Mouse (Mus musculus) intestine, embryonic 15.5 days (tissue): ENCODE measurements around the gene Sema4b. TPM values are rescaled to one million over a fixed set of nuclear protein-coding genes. Genes with fewer than 3 reads are reported as not detected.

Source experiments
- ATAC-seq: fragments of 200-750 bp; cut with Nextera tagmentation; 2 replicates; pipeline ENCODE4 v1.8.0; 2017; ENCODE audit warnings: moderate TSS enrichment, moderate library complexity
- H3K27ac ChIP-seq: fragments of 300-500 bp; sonication (generic); 2 replicates; pipeline ENCODE4 v1.5.1; 2015; ENCODE audit warnings: mild to moderate bottlenecking, inconsistent platforms
- H3K27me3 ChIP-seq: fragments of 300-500 bp; sonication (generic); replicated peaks from 2 replicates; pipeline ENCODE4 v1.6.1; 2015; ENCODE audit warnings: inconsistent platforms
- H3K36me3 ChIP-seq: fragments of 300-500 bp; sonication (generic); 2 replicates; pipeline ENCODE4 v1.6.1; 2015; ENCODE audit warnings: inconsistent platforms
- H3K4me1 ChIP-seq: fragments of 300-500 bp; sonication (generic); replicated peaks from 2 replicates; pipeline ENCODE4 v1.6.1; 2015; ENCODE audit warnings: inconsistent platforms
- H3K4me2 ChIP-seq: fragments of 300-500 bp; sonication (generic); replicated peaks from 2 replicates; pipeline ENCODE4 v1.6.1; 2015; ENCODE audit warnings: mild to moderate bottlenecking, inconsistent platforms
- H3K4me3 ChIP-seq: fragments of 300-500 bp; sonication (generic); replicated peaks from 2 replicates; pipeline ENCODE4 v1.5.1; 2015; ENCODE audit warnings: inconsistent platforms
- H3K9ac ChIP-seq: fragments of 300-500 bp; sonication (generic); 2 replicates; pipeline ENCODE4 v1.6.1; 2015; ENCODE audit warnings: inconsistent platforms
- H3K9me3 ChIP-seq: fragments of 300-500 bp; sonication (generic); 2 replicates; pipeline ENCODE4 v1.6.1; 2016; ENCODE audit warnings: inconsistent platforms
- WGBS: fragments of 180-500 bp; shearing (Covaris S2); methylation state at CpG from one replicate; pipeline ENCODE4 v1.1.7; 2015; 5-methylcytosine and 5-hydroxymethylcytosine counted together
- polyA plus RNA-seq: library from polyadenylated mRNA; unstranded; fragments of >200 nt; fragmentation: Nextera tagmentation; extraction: Ambion mirVana; gene quantifications from 2 replicates; pipeline ENCODE4 v1.2.1, GENCODE M21; 2015

Sema4b gene
- polyA plus RNA-seq = 16.8 and 16.9 TPM in 2 replicates

- no peaks in the 10 kb centered on the region for H3K27me3 ChIP-seq
- peak within 1 kb of the TSS; percentile 58 for H3K4me3 ChIP-seq
- WGBS = under 1% methylated on average over 47 of the region's 51 CpGs
- H3K36me3 ChIP-seq = no peaks in the 10 kb centered on the region
- peak within 1 kb of the TSS; percentile 66 for H3K9ac ChIP-seq
- H3K4me2 ChIP-seq = peak within 1 kb of the TSS; percentile 84
- H3K9me3 ChIP-seq = no peaks in the 10 kb centered on the region
- peak; percentile 88 for ATAC-seq
- H3K4me1 ChIP-seq = peaks cover 39% of the 10 kb centered on the region
- H3K27ac ChIP-seq = peak within 1 kb of the TSS; percentile 89
These were observed at the start of gene Sema4b for GRCm38 (mm10) chr7:80186531-80187296. TSS of gene Sema4b (plus strand) at chr7:80186841.

- peaks cover 15% of the 10 kb centered on the region for H3K4me1 ChIP-seq
- H3K27me3 ChIP-seq = no peaks in the 10 kb centered on the region
- H3K9me3 ChIP-seq = no peaks in the 10 kb centered on the region
- H3K4me3 ChIP-seq = no peak overlapping the region
- no peak for ATAC-seq
- WGBS = 88% methylated on average over 1 of the region's 1 CpGs
- H3K27ac ChIP-seq = no peak overlapping the region
- no peaks in the 10 kb centered on the region for H3K36me3 ChIP-seq
- no peak overlapping the region for H3K4me2 ChIP-seq
- H3K9ac ChIP-seq = no peak overlapping the region
These were observed 48.3 kb upstream of the Sema4b start for GRCm38 (mm10) chr7:80138375-80138774.

GRCm38 (mm10) chr7:80140815-80141214, 45.8 kb upstream of the Sema4b start:
- 13% methylated on average over 9 of the region's 9 CpGs for WGBS
- peaks cover 12% of the 10 kb centered on the region for H3K4me1 ChIP-seq
- H3K4me3 ChIP-seq = no peak overlapping the region
- no peak overlapping the region for H3K27ac ChIP-seq
- no peak overlapping the region for H3K4me2 ChIP-seq
- no peaks in the 10 kb centered on the region for H3K9me3 ChIP-seq
- no peaks in the 10 kb centered on the region for H3K36me3 ChIP-seq
- H3K27me3 ChIP-seq = no peaks in the 10 kb centered on the region
- H3K9ac ChIP-seq = no peak overlapping the region
- peak; percentile 76 for ATAC-seq

- Histone ChIP-seq H3K27me3 (no peaks in the 10 kb centered on the region), H3K9ac (no peak overlapping the region), H3K9me3 (no peaks in the 10 kb centered on the region), H3K36me3 (no peaks in the 10 kb centered on the region), H3K27ac (peak overlapping the region; percentile 60; the same call in 1 of the 2 replicates), H3K4me3 (no peak overlapping the region), H3K4me2 (peak overlapping the region; percentile 26; the same call in 1 of the 2 replicates), H3K4me1 (peaks cover 12% of the 10 kb centered on the region)
- no peak for ATAC-seq
- WGBS = 34% methylated on average over 22 of the region's 22 CpGs
These were observed 43.0 kb upstream of the Sema4b start for GRCm38 (mm10) chr7:80143331-80144273.

GRCm38 (mm10) chr7:80144695-80145094, 41.9 kb upstream of the Sema4b start:
- Histone ChIP-seq H3K4me2 (no peak overlapping the region), H3K27me3 (no peaks in the 10 kb centered on the region), H3K9ac (no peak overlapping the region), H3K4me1 (peaks cover 15% of the 10 kb centered on the region), H3K27ac (no peak overlapping the region), H3K36me3 (no peaks in the 10 kb centered on the region), H3K9me3 (no peaks in the 10 kb centered on the region), H3K4me3 (no peak overlapping the region)
- no peak for ATAC-seq
- 87% methylated on average over 7 of the region's 7 CpGs for WGBS

GRCm38 (mm10) chr7:80146077-80146476, 40.6 kb upstream of the Sema4b start:
- Histone ChIP-seq H3K36me3 (no peaks in the 10 kb centered on the region), H3K27ac (no peak overlapping the region), H3K4me1 (peaks cover 13% of the 10 kb centered on the region), H3K4me3 (no peak overlapping the region), H3K9me3 (no peaks in the 10 kb centered on the region), H3K4me2 (no peak overlapping the region), H3K27me3 (no peaks in the 10 kb centered on the region), H3K9ac (no peak overlapping the region)
- WGBS = 75% methylated on average over 8 of the region's 8 CpGs
- ATAC-seq = peak; percentile 71; the same call in 1 of the 2 replicates

GRCm38 (mm10) chr7:80149356-80149755, 37.3 kb upstream of the Sema4b start:
- WGBS = 46% methylated on average over 9 of the region's 9 CpGs
- no peak overlapping the region for H3K27ac ChIP-seq
- no peak overlapping the region for H3K9ac ChIP-seq
- H3K4me2 ChIP-seq = no peak overlapping the region
- ATAC-seq = no peak
- H3K4me1 ChIP-seq = 0 out of 2 replicates have a peak, but pooled peaks cover 3% of the 10 kb centered on the region
- no peaks in the 10 kb centered on the region for H3K9me3 ChIP-seq
- no peak overlapping the region for H3K4me3 ChIP-seq
- no peaks in the 10 kb centered on the region for H3K36me3 ChIP-seq
- H3K27me3 ChIP-seq = no peaks in the 10 kb centered on the region

GRCm38 (mm10) chr7:80152152-80152551, 34.5 kb upstream of the Sema4b start:
- H3K27me3 ChIP-seq = no peaks in the 10 kb centered on the region
- H3K36me3 ChIP-seq = no peaks in the 10 kb centered on the region
- ATAC-seq = no peak
- no peak overlapping the region for H3K4me3 ChIP-seq
- H3K9me3 ChIP-seq = no peaks in the 10 kb centered on the region
- 62% methylated on average over 6 of the region's 6 CpGs for WGBS
- peaks cover 11% of the 10 kb centered on the region; the same call in 1 of the 2 replicates for H3K4me1 ChIP-seq
- no peak overlapping the region for H3K4me2 ChIP-seq
- H3K27ac ChIP-seq = no peak overlapping the region
- no peak overlapping the region for H3K9ac ChIP-seq

GRCm38 (mm10) chr7:80152756-80153155, 33.9 kb upstream of the Sema4b start:
- no peak overlapping the region for H3K4me3 ChIP-seq
- peaks cover 11% of the 10 kb centered on the region; the same call in 1 of the 2 replicates for H3K4me1 ChIP-seq
- no peaks in the 10 kb centered on the region for H3K27me3 ChIP-seq
- no peak overlapping the region for H3K27ac ChIP-seq
- no peak overlapping the region for H3K9ac ChIP-seq
- no peaks in the 10 kb centered on the region for H3K9me3 ChIP-seq
- H3K36me3 ChIP-seq = no peaks in the 10 kb centered on the region
- WGBS = 96% methylated on average over 8 of the region's 8 CpGs
- no peak overlapping the region for H3K4me2 ChIP-seq
- no peak for ATAC-seq

- WGBS = 72% methylated on average over 3 of the region's 3 CpGs
- Histone ChIP-seq H3K36me3 (no peaks in the 10 kb centered on the region), H3K4me2 (no peak overlapping the region), H3K9me3 (no peaks in the 10 kb centered on the region), H3K27me3 (no peaks in the 10 kb centered on the region), H3K4me1 (peaks cover 8% of the 10 kb centered on the region; the same call in 1 of the 2 replicates), H3K4me3 (no peak overlapping the region), H3K9ac (no peak overlapping the region), H3K27ac (no peak overlapping the region)
- ATAC-seq = no peak
These were observed 32.0 kb upstream of the Sema4b start for GRCm38 (mm10) chr7:80154689-80155088.

GRCm38 (mm10) chr7:80156711-80157227, 29.9 kb upstream of the Sema4b start:
- Histone ChIP-seq H3K4me1 (peaks cover 14% of the 10 kb centered on the region), H3K27me3 (no peaks in the 10 kb centered on the region)
- peak; percentile 47; the same call in 1 of the 2 replicates for ATAC-seq

More at GRCm38 (mm10) chr7:80156711-80157227, 29.9 kb upstream of the Sema4b start:
- H3K9ac ChIP-seq = no peak overlapping the region
- H3K9me3 ChIP-seq = no peaks in the 10 kb centered on the region
- no peak overlapping the region for H3K4me3 ChIP-seq
- no peak overlapping the region for H3K27ac ChIP-seq
- H3K36me3 ChIP-seq = no peaks in the 10 kb centered on the region
- H3K4me2 ChIP-seq = peak overlapping the region; percentile 17; the same call in 1 of the 2 replicates
- 37% methylated on average over 13 of the region's 13 CpGs for WGBS
